Mouse (Mus musculus): ENCODE results near the gene Npr2.

DNA sequence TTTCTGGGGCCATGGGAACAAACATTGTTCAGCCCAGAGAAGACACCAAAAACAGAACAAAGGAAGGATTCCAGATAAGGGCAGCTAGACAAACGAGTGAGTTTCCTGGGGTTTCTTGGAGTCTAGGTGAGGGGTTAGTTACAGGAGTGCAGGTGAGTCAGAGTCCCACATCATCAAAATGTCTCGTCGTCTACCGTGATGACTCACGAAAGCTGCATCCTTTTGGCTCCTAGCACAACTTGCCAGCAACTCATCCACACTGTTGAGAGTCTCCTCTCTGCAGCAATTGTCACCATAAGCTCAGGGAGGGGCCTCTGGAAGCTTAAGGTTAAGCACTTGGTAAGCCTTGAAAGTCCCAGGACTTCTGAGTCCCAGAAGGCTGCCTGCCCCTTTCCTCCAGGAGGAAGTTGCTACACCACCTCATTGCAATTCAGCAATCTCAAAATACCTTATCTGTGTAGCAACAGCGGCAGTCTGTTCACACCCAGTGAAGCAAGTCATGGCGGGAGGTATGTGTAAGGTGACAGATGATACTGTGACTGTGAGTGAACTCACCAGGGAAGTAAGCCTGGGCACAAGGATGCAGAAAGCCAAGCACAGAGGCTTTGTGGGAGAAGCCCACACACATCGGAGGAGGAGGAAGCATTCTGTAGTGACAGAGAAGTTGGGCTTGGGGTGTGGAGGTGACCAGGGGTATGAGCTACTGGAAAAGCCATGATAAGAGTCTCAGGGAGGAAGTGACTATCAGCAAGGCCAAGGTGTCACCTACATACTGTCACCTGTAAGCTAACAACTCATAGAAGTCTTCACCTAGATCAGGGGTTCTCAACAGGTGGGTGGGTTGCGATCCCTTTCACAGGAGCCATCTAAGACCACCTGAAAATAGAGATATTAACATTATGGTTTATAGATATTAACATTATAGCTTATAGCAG is 26.7 kb upstream of the Npr2 start:
- TF ChIP-seq ZMIZ1 (IDR thresholded peaks at IDR 0.05; ENCODE audit: low read depth, low read length) (no peak), CTCF (conservative IDR thresholded peaks at IDR 0.05 in 1 of 2, IDR thresholded peaks at IDR 0.05 in 1 of 2; ENCODE audit: low read depth in 2 of 2, low read length in 2 of 2) (no peak), UBTF (IDR thresholded peaks at IDR 0.05; ENCODE audit: low read depth, low read length) (no peak), JUND (conservative IDR thresholded peaks at IDR 0.05; ENCODE audit: low read depth, low read length) (no peak), MAZ (IDR thresholded peaks at IDR 0.05; ENCODE audit: low read depth, low read length) (no peak), ZNF384 (IDR thresholded peaks at IDR 0.05; ENCODE audit: low read depth, low read length) (no peak), EP300 (IDR thresholded peaks at IDR 0.05; ENCODE audit: low read length) (no peak), POLR2A (IDR thresholded peaks at IDR 0.05; ENCODE audit: low read depth, low read length) (no peak), USF1 (IDR thresholded peaks at IDR 0.05; ENCODE audit: low read depth, low read length) (no peak), TBP (conservative IDR thresholded peaks at IDR 0.05; ENCODE audit: low read depth, low read length) (no peak), CHD1 (IDR thresholded peaks at IDR 0.05; ENCODE audit: low read depth, low read length) (no peak), HCFC1 (IDR thresholded peaks at IDR 0.05; ENCODE audit: low read depth, low read length) (no peak), PAX5 (IDR thresholded peaks at IDR 0.05; ENCODE audit: low read length) (no peak), GABPA (IDR thresholded peaks at IDR 0.05; ENCODE audit: insufficient replicate concordance, low read depth, low read length) (no peak)

All from CH12.LX (cell line).